Mouse (Mus musculus) frontal cortex, postnatal 25 days (tissue): ENCODE results near the gene Srsf3.
"Not testable (repeated sequence)": the region's sequence is repeated elsewhere in the genome, so short reads cannot be mapped to it uniquely, and the experiment has no call there.

ENCODE experiments used
- DNase-seq, 2 experiments: peaks; one replicate each; pipeline ENCODE4 v3.0.0; 2022; ENCODE audit warnings: low spot score in 2 of 2

The Srsf3 gene

GRCm38 (mm10) chr17:29032274-29033069 lies at the start of gene Srsf3:
Srsf3 (plus strand) TSS chr17:29032628.
- DNase-seq = peak; percentile 98 to 99

DNA sequence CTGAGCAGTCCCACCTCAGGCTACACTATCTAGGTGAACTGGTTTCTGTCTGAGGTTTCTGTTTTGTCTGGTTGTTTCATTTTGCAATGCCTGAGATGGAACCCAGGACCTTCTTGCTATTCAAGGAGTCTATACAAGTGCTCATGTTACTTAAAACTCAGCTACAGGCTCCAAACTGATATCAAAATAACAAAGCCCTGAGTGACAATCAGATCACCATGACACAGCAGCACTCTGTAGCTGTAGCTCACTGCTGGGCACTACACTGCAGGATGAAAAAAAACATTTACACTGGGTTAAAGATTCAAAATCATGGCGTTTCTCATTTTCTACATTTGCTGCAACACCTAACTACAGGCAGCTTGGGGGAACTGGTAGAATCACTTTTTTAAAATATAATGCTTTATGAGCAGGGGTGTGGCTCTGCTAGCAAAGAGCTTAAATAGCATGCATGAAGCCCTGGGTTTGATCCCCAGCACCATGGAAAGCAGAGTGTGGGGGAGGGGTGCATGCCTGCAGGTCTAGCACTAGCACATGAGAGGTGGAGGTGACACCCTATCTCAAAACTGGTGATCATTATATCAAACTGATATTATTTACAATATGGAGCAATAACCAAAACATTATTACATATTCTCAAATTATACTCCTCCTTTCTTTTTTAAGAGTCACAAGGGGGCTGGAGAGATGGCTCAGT lies 47.6 kb upstream of the Srsf3 start:
- no peak for DNase-seq

DNA sequence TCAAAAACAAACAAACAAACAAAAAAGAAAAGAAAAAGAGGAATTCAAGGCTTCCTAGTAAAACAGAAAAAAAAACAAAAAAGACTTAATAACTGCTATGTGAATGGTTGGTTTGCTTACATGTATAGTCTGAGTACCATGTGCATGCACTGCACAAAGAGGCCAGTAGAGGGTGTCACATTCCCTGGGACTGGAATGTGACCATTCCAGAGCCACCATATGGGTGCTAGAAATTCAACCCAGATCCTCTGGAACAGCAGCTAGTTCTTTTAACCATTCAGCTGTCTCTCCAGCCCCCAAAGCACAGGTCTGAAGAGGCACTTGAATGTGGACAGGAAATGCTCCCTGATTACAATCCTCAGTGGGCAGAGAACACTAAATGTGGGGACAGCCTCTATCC lies 45.6 kb upstream of the Srsf3 start:
- DNase-seq = no peak

- no peak for DNase-seq
Observed at GRCm38 (mm10) chr17:28987713-28988112, 44.7 kb upstream of the Srsf3 start.

DNA sequence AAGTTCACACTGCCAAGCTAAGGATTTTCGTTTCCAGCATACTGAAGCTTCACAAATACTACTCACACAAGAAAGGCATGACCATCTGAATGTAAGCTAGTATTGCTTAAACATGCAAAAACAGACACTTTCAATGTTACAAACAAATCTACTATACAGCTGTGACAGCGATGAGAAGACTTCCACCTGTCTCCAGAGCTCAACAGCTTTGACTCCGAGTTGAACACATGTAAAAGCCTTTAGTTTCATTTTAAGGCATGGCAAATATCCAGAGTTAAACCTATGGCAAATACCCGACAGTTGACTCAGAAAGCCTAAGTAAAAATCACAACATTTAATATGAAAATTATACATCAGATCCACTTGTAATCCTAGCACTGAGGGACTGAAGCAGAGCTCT lies 44.1 kb upstream of the Srsf3 start:
- no peak for DNase-seq

DNA sequence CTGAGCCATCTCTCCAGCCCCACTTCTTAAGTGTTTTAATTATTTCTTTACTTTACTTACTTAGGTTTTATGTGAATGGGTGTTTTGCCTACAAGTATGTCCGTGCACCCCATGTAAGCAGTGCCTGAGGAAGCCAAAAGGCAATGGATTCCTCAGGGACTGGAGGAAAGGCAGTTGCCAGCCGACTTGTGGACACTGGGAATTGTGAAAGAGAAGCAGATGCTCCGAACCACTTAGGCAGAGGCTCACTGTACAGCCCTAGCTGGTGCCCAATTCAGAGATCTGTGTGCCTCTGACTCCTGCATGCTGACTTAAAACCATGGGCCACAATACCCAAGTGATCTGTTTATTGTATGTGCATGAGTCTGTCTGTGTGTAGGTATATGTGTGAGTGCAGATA lies 43.4 kb upstream of the Srsf3 start:
- DNase-seq = no peak

DNA sequence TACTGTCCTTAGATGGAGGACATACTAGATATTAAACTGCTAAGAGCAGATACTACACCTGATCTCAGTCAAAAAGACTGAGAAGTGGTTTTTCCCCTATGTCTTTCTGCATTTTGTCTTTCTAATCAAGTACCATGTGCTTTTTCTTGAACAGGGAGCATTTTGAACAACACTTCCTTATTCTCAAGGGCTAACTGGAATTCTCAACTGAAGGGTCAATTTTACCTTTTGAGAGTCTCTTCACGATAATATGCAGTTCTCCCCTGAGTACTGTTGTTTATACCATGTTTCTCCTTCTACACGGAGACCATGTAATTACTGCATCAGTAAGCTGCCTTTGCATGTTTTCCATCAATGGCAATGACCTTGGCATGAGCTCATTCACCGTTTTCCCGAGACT lies 42.4 kb upstream of the Srsf3 start:
- DNase-seq = no peak

DNA sequence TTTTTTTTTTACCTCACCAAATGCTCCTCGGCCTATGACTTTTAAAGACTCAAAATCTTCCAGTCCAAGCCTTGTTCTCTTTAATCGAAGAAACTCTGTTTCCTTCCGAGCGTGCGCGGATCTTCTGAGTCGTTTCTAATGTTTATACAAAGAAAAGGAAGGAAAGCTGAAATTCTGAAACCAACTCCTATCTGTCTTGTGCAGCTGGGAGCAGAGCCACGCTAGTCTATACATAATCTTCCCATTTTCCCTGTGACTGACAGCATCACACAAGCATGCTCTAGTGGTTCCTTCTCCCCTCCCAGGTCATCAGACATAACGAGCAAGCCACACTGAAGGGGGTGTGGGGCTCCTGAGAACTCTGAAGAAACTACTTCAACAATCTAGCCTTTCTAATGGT lies 41.1 kb upstream of the Srsf3 start:
- no peak for DNase-seq

- DNase-seq = no peak
Observed at GRCm38 (mm10) chr17:28992105-28992504, 40.3 kb upstream of the Srsf3 start.

GRCm38 (mm10) chr17:28993004-28993403 lies 39.4 kb upstream of the Srsf3 start:
- not testable (repeated sequence) for DNase-seq

DNA sequence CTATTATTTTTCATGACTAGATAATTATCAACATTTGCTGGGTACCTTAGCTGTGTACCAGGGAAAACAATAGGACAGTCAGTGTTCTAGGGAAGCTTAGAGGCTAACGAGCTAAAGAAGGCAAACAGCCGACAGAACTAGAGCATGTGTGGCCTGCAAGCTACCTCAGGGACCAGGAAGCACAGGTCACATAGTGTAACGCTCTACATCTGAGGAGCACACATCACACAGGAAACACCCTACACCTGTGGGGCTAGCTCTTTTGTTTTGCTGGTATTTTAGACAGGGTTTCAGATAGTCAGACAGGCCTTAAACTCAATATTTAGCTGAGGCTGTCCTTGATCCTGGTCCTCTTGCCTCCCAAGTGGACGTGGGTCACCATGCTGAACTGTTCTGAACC lies 37.8 kb upstream of the Srsf3 start:
- DNase-seq = no peak

DNA sequence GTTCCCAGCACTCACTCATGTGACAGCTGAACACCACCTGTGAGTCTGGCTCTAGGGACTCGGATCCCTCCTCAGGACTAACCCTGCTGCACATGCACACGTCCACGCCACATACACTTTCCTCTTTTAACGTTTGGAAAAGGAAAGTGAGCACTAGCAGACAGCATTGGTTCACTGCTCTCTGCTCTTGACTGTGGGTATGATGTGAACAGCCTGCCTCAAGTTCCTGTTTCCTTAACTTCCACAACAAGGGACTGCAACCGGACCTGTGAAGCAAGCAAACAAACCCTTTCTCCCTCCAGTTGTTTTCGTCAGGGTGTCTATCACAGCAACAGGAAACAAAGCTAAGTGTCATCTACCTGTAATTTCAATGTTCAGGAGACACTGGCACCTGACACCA lies 32.0 kb upstream of the Srsf3 start:
- no peak for DNase-seq

GRCm38 (mm10) chr17:29003740-29004139 lies 28.7 kb upstream of the Srsf3 start:
- DNase-seq = no peak

GRCm38 (mm10) chr17:29005002-29005401 lies 27.4 kb upstream of the Srsf3 start:
- no peak for DNase-seq

DNA sequence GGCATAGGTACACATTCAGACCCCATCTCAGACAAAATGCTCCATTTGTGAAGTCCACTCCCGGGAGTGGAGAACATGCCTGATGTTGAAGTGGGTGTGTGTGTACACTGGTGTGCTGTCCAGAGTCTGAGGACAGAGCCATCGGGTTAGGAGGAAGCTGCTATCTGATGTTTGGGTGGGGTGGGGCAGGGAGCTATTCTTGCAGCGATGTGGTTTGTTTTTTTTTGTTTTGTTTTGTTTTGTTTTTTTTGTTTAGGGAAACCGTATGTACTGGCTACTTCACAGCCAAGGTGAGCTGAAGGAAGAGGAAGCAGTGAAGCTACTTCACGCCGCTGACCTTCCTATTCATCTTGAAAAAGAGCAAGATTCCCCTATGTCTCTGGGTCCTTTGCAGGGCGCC lies 25.6 kb upstream of the Srsf3 start:
- DNase-seq = no peak

GRCm38 (mm10) chr17:29007243-29007640 lies 25.2 kb upstream of the Srsf3 start:
- DNase-seq = peak in 1 of 2 experiments; percentile 19

- peak; percentile 83 to 84 for DNase-seq
Observed at GRCm38 (mm10) chr17:29007641-29008325, 24.6 kb upstream of the Srsf3 start, which contains the start of gene Stk38. Stk38 (minus strand) TSS chr17:29007995.

DNA sequence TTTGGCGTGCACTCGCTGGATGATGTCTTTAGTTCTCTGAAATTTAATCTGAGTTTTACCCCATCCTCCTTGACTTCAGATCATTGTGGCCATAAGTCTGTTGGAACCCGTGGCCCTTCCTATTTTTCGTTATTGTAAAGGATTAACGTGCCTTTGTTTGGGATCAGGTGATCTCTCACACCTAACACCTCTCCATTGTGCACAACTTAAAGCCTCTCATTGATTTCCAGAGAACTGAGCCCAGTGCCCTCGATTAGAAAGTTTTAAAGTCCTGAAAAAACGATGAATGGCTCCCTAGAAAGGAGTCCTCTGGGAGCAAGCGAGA lies 24.1 kb upstream of the Srsf3 start:
- no peak for DNase-seq

- no peak for DNase-seq
Observed at GRCm38 (mm10) chr17:29009181-29009580, 23.2 kb upstream of the Srsf3 start.

- no peak for DNase-seq
Observed at GRCm38 (mm10) chr17:29014235-29014634, 18.2 kb upstream of the Srsf3 start.

DNA sequence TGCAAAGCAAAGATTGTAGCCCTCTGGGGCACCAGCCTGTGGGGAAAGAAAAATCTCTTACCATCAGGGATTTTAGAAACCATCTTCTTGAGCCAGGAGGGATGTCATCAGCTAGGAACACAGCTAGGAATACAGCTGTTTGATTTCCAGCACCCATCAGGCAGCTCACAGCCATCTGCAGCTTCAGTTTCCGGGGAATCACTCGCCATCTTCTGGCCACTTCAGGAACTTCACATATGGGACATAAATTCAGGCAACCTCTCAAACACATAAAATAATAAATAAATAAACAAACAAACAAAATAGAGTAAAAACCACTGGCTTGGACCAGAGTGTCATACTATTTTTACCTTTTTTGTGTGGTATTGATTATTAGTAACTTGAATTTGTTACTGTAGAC lies 16.8 kb upstream of the Srsf3 start:
- no peak for DNase-seq

DNA sequence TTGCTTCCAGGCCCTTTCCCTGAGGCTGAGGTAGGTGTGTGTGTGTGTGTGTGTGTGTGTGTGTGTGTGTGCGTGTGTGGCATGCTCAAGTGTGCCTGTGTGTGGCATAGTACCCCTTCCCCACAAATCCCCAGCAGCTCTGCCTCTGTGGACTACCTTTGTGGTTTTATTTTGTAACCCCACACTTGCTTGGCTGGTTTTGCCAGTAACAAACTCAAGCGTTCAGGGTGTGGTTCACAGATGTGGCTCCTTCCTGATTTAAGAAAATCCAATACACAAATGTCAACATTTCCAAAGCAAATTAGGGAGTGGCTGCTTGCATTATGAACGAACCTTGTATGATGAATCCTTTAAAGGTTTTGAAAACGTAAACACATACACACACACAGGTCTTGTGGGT lies 15.7 kb upstream of the Srsf3 start:
- no peak for DNase-seq
